Mouse (Mus musculus) hindbrain, embryonic 11.5 days (tissue): ENCODE data around the gene Gm40193. TPM values are rescaled to one million over a fixed set of nuclear protein-coding genes. Genes with fewer than 3 reads are reported as not detected.
"Not testable (repeated sequence)": the region's sequence is repeated elsewhere in the genome, so short reads cannot be mapped to it uniquely, and the experiment has no call there.

Experiments
- ATAC-seq: fragments of 200-750 bp; cut with Nextera tagmentation; 2 replicates; pipeline ENCODE4 v1.8.0; 2017; ENCODE audit warnings: mild to moderate bottlenecking, moderate TSS enrichment, moderate library complexity; ENCODE audit not compliant: low FRiP score
- DNase-seq: peaks from one replicate; pipeline ENCODE4 v3.0.0-alpha.2; 2015; ENCODE audit warnings: low spot score
- H3K27ac ChIP-seq: fragments of 300-500 bp; sonication (generic); 2 replicates; pipeline ENCODE4 v1.5.1; 2014; ENCODE audit warnings: mild to moderate bottlenecking, low read depth, low read length
- H3K27me3 ChIP-seq: fragments of 300-500 bp; sonication (generic); 2 replicates; pipeline ENCODE4 v1.6.1; 2014; ENCODE audit warnings: mild to moderate bottlenecking, low read length, moderate library complexity, mixed read lengths; ENCODE audit not compliant: control insufficient read depth, insufficient read depth
- H3K36me3 ChIP-seq: fragments of 300-500 bp; sonication (generic); 2 replicates; pipeline ENCODE4 v1.6.1; 2014; ENCODE audit warnings: mild to moderate bottlenecking, low read length, moderate library complexity, mixed read lengths; ENCODE audit not compliant: control insufficient read depth, insufficient read depth
- H3K4me1 ChIP-seq: fragments of 300-500 bp; sonication (generic); replicated peaks from 2 replicates; pipeline ENCODE4 v1.6.1; 2014; ENCODE audit warnings: low read length, mixed read lengths; ENCODE audit not compliant: control insufficient read depth, insufficient read depth
- H3K4me2 ChIP-seq: fragments of 300-500 bp; sonication (generic); replicated peaks from 2 replicates; pipeline ENCODE4 v1.6.1; 2014; ENCODE audit warnings: mild to moderate bottlenecking, low read depth, low read length
- H3K4me3 ChIP-seq: fragments of 300-500 bp; sonication (generic); 2 replicates; pipeline ENCODE4 v1.5.1; 2014; ENCODE audit warnings: low read depth, low read length
- H3K9ac ChIP-seq: fragments of 300-500 bp; sonication (generic); 2 replicates; pipeline ENCODE4 v1.6.1; 2014; ENCODE audit warnings: low read depth, low read length
- H3K9me3 ChIP-seq: fragments of 300-500 bp; sonication (generic); 2 replicates; pipeline ENCODE4 v1.6.1; 2016; ENCODE audit warnings: low read length; ENCODE audit not compliant: control insufficient read depth
- WGBS: fragments of 180-500 bp; shearing (Covaris S2); extraction: QIAGEN DNeasy Blood & Tissue Kit; methylation state at CpG from one replicate; pipeline ENCODE4 v1.1.7; 2014; 5-methylcytosine and 5-hydroxymethylcytosine counted together
- polyA plus RNA-seq: library from polyadenylated mRNA; unstranded; fragments of >200 nt; fragmentation: Nextera tagmentation; extraction: Ambion mirVana; gene quantifications from 2 replicates; pipeline ENCODE4 v1.2.1, GENCODE M21; 2014

The Gm40193 gene
- polyA plus RNA-seq, 1 experiment from 2014 or later, result not detected

GRCm38 (mm10) chr11:70528610-70529009 is 4.1 kb downstream of the Gm40193 start:
- 87% methylated on average over 7 of the region's 7 CpGs for WGBS
- no peak overlapping the region for H3K4me2 ChIP-seq
- H3K9me3 ChIP-seq, result no peaks in the 10 kb centered on the region
- H3K4me3 ChIP-seq, result no peak overlapping the region
- no peak overlapping the region for H3K27ac ChIP-seq
- H3K4me1 ChIP-seq, result peaks cover 4% of the 10 kb centered on the region; the same call in 1 of the 2 replicates
- no peak overlapping the region for H3K9ac ChIP-seq
- peaks cover 9% of the 10 kb centered on the region; the same call in 1 of the 2 replicates for H3K36me3 ChIP-seq
- ATAC-seq (no peak), DNase-seq (no peak)
- H3K27me3 ChIP-seq, result no peaks in the 10 kb centered on the region

- no peaks in the 10 kb centered on the region for H3K27me3 ChIP-seq
- peak overlapping the region; percentile 81 for H3K4me3 ChIP-seq
- H3K9me3 ChIP-seq, result no peaks in the 10 kb centered on the region
- 92% methylated on average over 12 of the region's 12 CpGs for WGBS
- H3K9ac ChIP-seq, result peak overlapping the region; percentile 75; the same call in 1 of the 2 replicates
- ATAC-seq (no peak), DNase-seq (no peak)
- H3K36me3 ChIP-seq, result peaks cover 9% of the 10 kb centered on the region; the same call in 1 of the 2 replicates
- H3K4me1 ChIP-seq, result peaks cover 4% of the 10 kb centered on the region; the same call in 1 of the 2 replicates
- no peak overlapping the region for H3K27ac ChIP-seq
- H3K4me2 ChIP-seq, result peak overlapping the region; percentile 47
These were observed 6.5 kb downstream of the Gm40193 start for GRCm38 (mm10) chr11:70526211-70526610.

- no peak overlapping the region for H3K27ac ChIP-seq
These were observed 7.0 kb downstream of the Gm40193 start for GRCm38 (mm10) chr11:70525726-70526125.

GRCm38 (mm10) chr11:70525184-70525678 is 7.5 kb downstream of the Gm40193 start, which contains the start of gene Psmb6:
Psmb6 (plus strand) TSS chr11:70525367.
- Histone ChIP-seq H3K27me3 (no peaks in the 10 kb centered on the region), H3K9ac (peak within 1 kb of the TSS; percentile 75), H3K36me3 (peaks cover 9% of the 10 kb centered on the region; the same call in 1 of the 2 replicates), H3K4me3 (peak within 1 kb of the TSS; percentile 81), H3K4me2 (peak within 1 kb of the TSS; percentile 47), H3K27ac (no peak within 1 kb of the TSS), H3K4me1 (peaks cover 4% of the 10 kb centered on the region), H3K9me3 (no peaks in the 10 kb centered on the region)
- 0% methylated on average over 25 of the region's 26 CpGs for WGBS
- DNase-seq (peak; percentile 92), ATAC-seq (peak; percentile 92)

More at GRCm38 (mm10) chr11:70525726-70526125, 7.0 kb downstream of the Gm40193 start:
- peak; percentile 56 for ATAC-seq
- no peak for DNase-seq
- Histone ChIP-seq H3K4me2 (peak overlapping the region; percentile 47), H3K9ac (peak overlapping the region; percentile 75), H3K36me3 (peaks cover 9% of the 10 kb centered on the region; the same call in 1 of the 2 replicates), H3K4me3 (peak overlapping the region; percentile 81), H3K27me3 (no peaks in the 10 kb centered on the region), H3K4me1 (peaks cover 4% of the 10 kb centered on the region; the same call in 1 of the 2 replicates), H3K9me3 (no peaks in the 10 kb centered on the region)
- WGBS, result 3% methylated on average over 12 of the region's 12 CpGs

GRCm38 (mm10) chr11:70524782-70525181 is 8.0 kb downstream of the Gm40193 start:
- H3K9ac ChIP-seq, result no peak overlapping the region
- peaks cover 4% of the 10 kb centered on the region for H3K4me1 ChIP-seq
- peaks cover 9% of the 10 kb centered on the region; the same call in 1 of the 2 replicates for H3K36me3 ChIP-seq
- peak; percentile 22; the same call in 1 of the 2 replicates for ATAC-seq
- H3K27ac ChIP-seq, result no peak overlapping the region
- no peaks in the 10 kb centered on the region for H3K27me3 ChIP-seq
- peak overlapping the region; percentile 81 for H3K4me3 ChIP-seq
- DNase-seq, result no peak
- peak overlapping the region; percentile 32 for H3K4me2 ChIP-seq
- 6% methylated on average over 8 of the region's 8 CpGs for WGBS
- H3K9me3 ChIP-seq, result no peaks in the 10 kb centered on the region

- not testable (repeated sequence) for H3K9ac ChIP-seq, H3K36me3 ChIP-seq, DNase-seq, H3K27me3 ChIP-seq, H3K9me3 ChIP-seq, H3K4me1 ChIP-seq, ATAC-seq, H3K27ac ChIP-seq, H3K4me2 ChIP-seq, H3K4me3 ChIP-seq
- 90% methylated on average over 8 of the region's 8 CpGs for WGBS
These were observed 9.3 kb downstream of the Gm40193 start for GRCm38 (mm10) chr11:70523306-70523989.

- Histone ChIP-seq H3K36me3 (no peaks in the 10 kb centered on the region), H3K9me3 (no peaks in the 10 kb centered on the region), H3K4me3 (peak overlapping the region; percentile 18; the same call in 1 of the 2 replicates), H3K4me1 (no peaks in the 10 kb centered on the region; the same call in 1 of the 2 replicates), H3K27ac (0 out of 2 replicates have a peak overlapping the region, but pooled peaks have one; percentile 17), H3K27me3 (no peaks in the 10 kb centered on the region), H3K9ac (peak overlapping the region; percentile 70), H3K4me2 (peak overlapping the region; percentile 38)
- ATAC-seq (peak; percentile 49), DNase-seq (peak; percentile 63)
- 9% methylated on average over 41 of the region's 41 CpGs for WGBS
These were observed 12.5 kb downstream of the Gm40193 start for GRCm38 (mm10) chr11:70520178-70520769.

- Histone ChIP-seq H3K36me3 (no peaks in the 10 kb centered on the region), H3K27me3 (no peaks in the 10 kb centered on the region), H3K4me1 (no peaks in the 10 kb centered on the region; the same call in 1 of the 2 replicates), H3K9ac (peak within 1 kb of the TSS; percentile 70), H3K4me2 (peak within 1 kb of the TSS; percentile 38), H3K27ac (no peak within 1 kb of the TSS), H3K9me3 (no peaks in the 10 kb centered on the region), H3K4me3 (peak within 1 kb of the TSS; percentile 18; the same call in 1 of the 2 replicates)
- ATAC-seq, result no peak
- WGBS, result 74% methylated on average over 10 of the region's 10 CpGs
- DNase-seq, result no peak
These were observed 13.8 kb downstream of the Gm40193 start, which contains the start of gene Gltpd2 for GRCm38 (mm10) chr11:70518923-70519322. Gltpd2 (plus strand) TSS chr11:70519196.
